Mouse (Mus musculus): ENCODE results near the gene Tbl2. TPM values are rescaled to one million over a fixed set of nuclear protein-coding genes. Genes with fewer than 3 reads are reported as not detected.
A peak's percentile ranks its signal among the peaks of the same experiment; 100 is the strongest.

Gene Tbl2
- polyA plus RNA-seq, 1 experiment = 10.1 TPM

DNA sequence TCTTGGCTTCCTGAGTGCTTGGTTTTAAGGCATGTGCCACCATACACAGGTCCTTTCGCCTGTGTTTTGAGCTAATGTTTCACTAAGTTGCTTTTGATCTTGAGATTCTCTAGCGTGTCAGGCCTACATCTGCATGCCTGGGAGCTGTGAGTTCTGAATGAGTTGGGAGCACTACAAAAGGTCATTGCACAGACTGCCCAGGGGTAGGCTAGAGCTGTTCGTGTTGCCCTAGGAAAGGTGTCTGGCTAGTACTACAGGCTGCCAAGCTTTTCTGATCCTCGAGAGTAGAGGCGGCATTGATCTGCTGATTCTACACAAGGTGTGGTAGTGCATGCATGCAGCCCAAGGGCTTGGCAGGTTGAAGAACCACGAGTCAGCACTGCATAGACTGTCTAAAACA is 13.4 kb downstream of the Tbl2 start:
- H3K36me3 ChIP-seq (ENCODE audit: control insufficient read depth, insufficient read depth, low read length) = no peaks in the 10 kb centered on the region; the same call in 1 of the 2 replicates
- peaks cover 17% of the 10 kb centered on the region; the same call in 1 of the 2 replicates for H3K4me1 ChIP-seq (ENCODE audit: control insufficient read depth, insufficient read depth, low read length)
- peak overlapping the region; percentile 53 for H3K27ac ChIP-seq (ENCODE audit: insufficient read depth, low read depth, low read length)
- TF ChIP-seq CTCF (conservative IDR thresholded peaks at IDR 0.05; ENCODE audit: insufficient read depth, insufficient read length, low read depth, low read length) (no peak), POLR2A (IDR thresholded peaks at IDR 0.05; ENCODE audit: low read depth, low read length) (no peak)
- no peak overlapping the region for H3K4me3 ChIP-seq (ENCODE audit: insufficient read depth, low read depth, low read length)
- DNase-seq = peak; percentile 68
- WGBS = 42% methylated on average over 6 of the region's 6 CpGs
- no peaks in the 10 kb centered on the region for H3K27me3 ChIP-seq (replicated peaks; ENCODE audit: control insufficient read depth, insufficient read depth, low read length)

DNA sequence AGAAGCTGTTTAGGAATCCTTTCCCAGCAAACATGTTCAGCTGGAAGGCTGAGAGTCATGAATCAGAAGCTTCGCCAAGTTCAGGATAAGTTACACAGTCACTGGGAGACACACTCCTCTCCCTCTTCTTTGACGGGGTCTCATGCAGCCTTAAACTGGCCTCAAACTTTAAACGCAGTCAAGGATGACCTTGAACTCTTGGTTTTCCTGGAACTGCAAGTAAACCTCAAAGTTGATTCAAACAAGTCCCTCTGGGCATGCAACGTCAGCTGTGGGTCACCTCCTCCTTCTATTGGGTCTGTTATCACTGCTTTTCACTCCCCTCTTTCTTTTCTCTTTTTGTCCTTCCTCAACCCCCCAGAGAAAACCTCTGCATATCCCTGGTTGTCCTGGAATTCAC is 17.5 kb downstream of the Tbl2 start:
- no peaks in the 10 kb centered on the region; the same call in 1 of the 2 replicates for H3K36me3 ChIP-seq (ENCODE audit: control insufficient read depth, insufficient read depth, low read length)
- no peak for DNase-seq
- peaks cover 13% of the 10 kb centered on the region; the same call in 1 of the 2 replicates for H3K4me1 ChIP-seq (ENCODE audit: control insufficient read depth, insufficient read depth, low read length)
- no peak overlapping the region for H3K4me3 ChIP-seq (ENCODE audit: insufficient read depth, low read depth, low read length)
- no peak for TF ChIP-seq POLR2A (IDR thresholded peaks at IDR 0.05; ENCODE audit: low read depth, low read length)
- no peak for TF ChIP-seq CTCF (conservative IDR thresholded peaks at IDR 0.05; ENCODE audit: insufficient read depth, insufficient read length, low read depth, low read length)
- WGBS = 56% methylated on average over 4 of the region's 4 CpGs
- H3K27me3 ChIP-seq (replicated peaks; ENCODE audit: control insufficient read depth, insufficient read depth, low read length) = no peaks in the 10 kb centered on the region
- no peak overlapping the region for H3K27ac ChIP-seq (ENCODE audit: insufficient read depth, low read depth, low read length)

DNA sequence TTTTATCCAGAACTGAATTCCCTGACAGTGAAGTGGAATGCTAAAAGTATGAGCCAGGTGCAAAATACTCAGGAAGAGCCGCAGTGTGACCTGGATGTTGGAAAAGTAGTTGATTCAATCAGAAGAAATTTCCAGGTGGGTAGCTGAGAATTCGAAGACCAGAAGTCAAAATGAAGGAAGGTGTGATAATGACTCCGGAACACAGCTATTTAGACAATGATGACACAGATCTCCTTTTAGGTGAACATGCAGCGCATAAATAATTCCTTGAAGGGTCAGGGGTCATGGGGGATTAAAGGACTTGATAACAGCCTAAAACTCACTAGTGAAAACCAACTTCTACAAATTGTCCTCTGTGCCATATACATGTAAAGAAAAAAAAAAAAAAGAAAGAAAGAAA is 18.0 kb downstream of the Tbl2 start:
- Histone ChIP-seq H3K27ac (ENCODE audit: insufficient read depth, low read depth, low read length) (no peak overlapping the region), H3K4me1 (ENCODE audit: control insufficient read depth, insufficient read depth, low read length) (peaks cover 7% of the 10 kb centered on the region; the same call in 1 of the 2 replicates), H3K4me3 (ENCODE audit: insufficient read depth, low read depth, low read length) (no peak overlapping the region), H3K27me3 (replicated peaks; ENCODE audit: control insufficient read depth, insufficient read depth, low read length) (no peaks in the 10 kb centered on the region), H3K36me3 (ENCODE audit: control insufficient read depth, insufficient read depth, low read length) (no peaks in the 10 kb centered on the region; the same call in 1 of the 2 replicates)
- WGBS = 93% methylated on average over 4 of the region's 4 CpGs
- no peak for DNase-seq
- TF ChIP-seq CTCF (conservative IDR thresholded peaks at IDR 0.05; ENCODE audit: insufficient read depth, insufficient read length, low read depth, low read length) = no peak
- no peak for TF ChIP-seq POLR2A (IDR thresholded peaks at IDR 0.05; ENCODE audit: low read depth, low read length)

DNA sequence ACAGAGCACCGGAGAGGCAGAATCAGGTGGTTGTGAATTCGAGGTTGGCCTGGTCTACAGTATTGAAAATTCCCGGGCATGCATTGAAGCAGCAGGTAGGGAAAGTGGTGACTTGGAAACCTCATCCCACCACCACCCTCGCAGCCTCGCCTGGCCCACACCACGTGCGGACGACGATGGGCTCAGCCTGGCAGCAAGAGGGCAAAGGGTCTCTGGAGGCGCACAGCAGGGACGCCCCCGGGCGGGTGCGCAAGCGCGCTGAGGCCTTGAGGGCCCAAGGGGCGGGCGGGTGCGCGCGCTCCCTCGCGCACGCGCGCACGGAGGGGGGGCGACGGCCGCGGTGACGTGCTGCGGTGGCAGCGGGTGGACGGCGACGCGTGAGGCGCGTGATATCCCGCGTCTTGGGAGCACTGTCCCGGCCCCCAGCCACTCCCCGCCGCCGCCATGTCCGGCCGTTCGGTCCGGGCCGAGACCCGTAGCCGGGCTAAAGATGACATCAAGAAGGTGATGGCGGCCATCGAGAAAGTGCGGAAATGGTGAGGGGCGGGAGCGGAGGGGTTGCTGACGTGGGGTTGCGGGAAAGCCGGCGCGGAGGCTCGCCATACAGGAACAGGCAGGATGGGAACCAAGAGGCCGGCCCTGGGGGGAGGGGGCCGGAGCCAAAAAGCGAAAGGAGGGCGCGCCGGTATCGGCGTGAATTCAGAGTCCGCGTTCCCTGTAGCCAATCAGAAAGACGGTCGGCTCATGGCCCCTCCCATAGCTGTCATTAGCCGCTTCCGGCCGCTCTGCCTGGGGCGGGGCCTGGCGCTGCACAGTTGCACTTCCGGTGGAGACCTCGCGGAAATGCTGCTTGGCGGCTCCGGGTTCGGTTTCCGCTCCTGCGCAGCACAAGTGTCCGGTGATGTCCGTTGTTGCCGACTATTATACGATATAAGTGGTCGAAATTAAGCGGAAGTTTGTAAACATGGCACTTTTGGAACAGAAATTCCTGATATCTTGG is 18.9 kb downstream of the Tbl2 start, which contains the start of gene Bcl7b:
Gene Bcl7b (plus strand): TSS at position 221 of the 1,000 bp plus-strand sequence.
- no peaks in the 10 kb centered on the region for H3K27me3 ChIP-seq (replicated peaks; ENCODE audit: control insufficient read depth, insufficient read depth, low read length)
- H3K4me1 ChIP-seq (ENCODE audit: control insufficient read depth, insufficient read depth, low read length) = peaks cover 2% of the 10 kb centered on the region; the same call in 1 of the 2 replicates
- TF ChIP-seq POLR2A (IDR thresholded peaks at IDR 0.05; ENCODE audit: low read depth, low read length) (peak; percentile 20), CTCF (conservative IDR thresholded peaks at IDR 0.05; ENCODE audit: insufficient read depth, insufficient read length, low read depth, low read length) (no peak)
- peak; percentile 99 for DNase-seq
- WGBS = 1% methylated on average over 94 of the region's 95 CpGs
- H3K4me3 ChIP-seq (ENCODE audit: insufficient read depth, low read depth, low read length) = peak within 1 kb of the TSS; percentile 67
- peak within 1 kb of the TSS; percentile 93 for H3K27ac ChIP-seq (ENCODE audit: insufficient read depth, low read depth, low read length)
- no peaks in the 10 kb centered on the region; the same call in 1 of the 2 replicates for H3K36me3 ChIP-seq (ENCODE audit: control insufficient read depth, insufficient read depth, low read length)

DNA sequence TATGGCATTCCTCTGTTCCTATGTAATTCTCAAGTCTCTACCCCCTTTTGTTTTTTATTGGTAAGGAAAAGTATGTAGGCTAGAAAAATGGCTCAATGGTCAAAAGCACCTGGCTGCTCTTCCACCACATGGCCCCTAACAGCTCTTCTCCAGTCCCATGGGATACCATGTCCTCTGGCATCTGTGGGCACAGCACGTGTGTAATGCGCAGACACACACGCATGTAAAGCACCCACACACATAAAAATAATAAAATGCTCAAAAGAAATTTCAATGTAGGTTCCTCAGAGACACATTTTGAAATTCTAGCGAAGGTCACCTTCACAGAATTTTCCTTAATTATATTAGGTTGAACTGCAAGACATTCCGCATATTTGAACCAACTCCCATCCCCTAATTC is 20.0 kb downstream of the Tbl2 start:
- TF ChIP-seq POLR2A (IDR thresholded peaks at IDR 0.05; ENCODE audit: low read depth, low read length) = no peak
- TF ChIP-seq CTCF (conservative IDR thresholded peaks at IDR 0.05; ENCODE audit: insufficient read depth, insufficient read length, low read depth, low read length) = no peak
- Histone ChIP-seq H3K27me3 (replicated peaks; ENCODE audit: control insufficient read depth, insufficient read depth, low read length) (no peaks in the 10 kb centered on the region), H3K4me3 (ENCODE audit: insufficient read depth, low read depth, low read length) (peak overlapping the region; percentile 67), H3K4me1 (ENCODE audit: control insufficient read depth, insufficient read depth, low read length) (peaks cover 2% of the 10 kb centered on the region; the same call in 1 of the 2 replicates), H3K36me3 (ENCODE audit: control insufficient read depth, insufficient read depth, low read length) (no peaks in the 10 kb centered on the region; the same call in 1 of the 2 replicates), H3K27ac (ENCODE audit: insufficient read depth, low read depth, low read length) (no peak overlapping the region; the same call in 1 of the 2 replicates)
- 91% methylated on average over 5 of the region's 5 CpGs for WGBS
- DNase-seq = no peak

DNA sequence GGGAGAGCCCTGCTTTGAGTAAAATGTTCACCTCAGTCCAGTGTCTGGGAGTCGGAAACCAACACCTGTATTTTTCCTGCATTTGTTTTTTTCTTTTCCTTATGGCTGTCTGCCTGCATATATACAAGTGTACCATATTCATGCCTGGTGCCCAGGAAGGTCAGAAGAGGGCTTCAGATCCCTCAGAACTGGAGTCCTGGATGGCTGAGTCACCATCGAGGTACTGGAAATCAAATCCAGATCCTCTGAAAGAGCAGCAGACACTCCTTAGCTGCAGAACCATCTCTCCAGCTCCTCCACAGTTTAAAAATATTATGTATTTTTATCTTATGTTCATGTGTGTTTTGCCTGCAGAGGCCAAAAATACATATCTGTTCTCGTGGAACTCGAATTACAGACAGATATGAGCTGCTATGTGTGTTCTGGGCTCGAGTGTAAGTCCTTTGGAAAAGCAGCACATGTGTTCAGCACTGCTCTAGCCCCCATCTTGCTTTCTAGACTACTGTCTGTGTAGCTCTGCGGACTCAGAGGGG is 22.3 kb downstream of the Tbl2 start:
- no peak for DNase-seq
- no peaks in the 10 kb centered on the region; the same call in 1 of the 2 replicates for H3K36me3 ChIP-seq (ENCODE audit: control insufficient read depth, insufficient read depth, low read length)
- 91% methylated on average over 6 of the region's 6 CpGs for WGBS
- H3K4me1 ChIP-seq (ENCODE audit: control insufficient read depth, insufficient read depth, low read length) = peaks cover 2% of the 10 kb centered on the region; the same call in 1 of the 2 replicates
- TF ChIP-seq CTCF (conservative IDR thresholded peaks at IDR 0.05; ENCODE audit: insufficient read depth, insufficient read length, low read depth, low read length) (no peak), POLR2A (IDR thresholded peaks at IDR 0.05; ENCODE audit: low read depth, low read length) (no peak)
- no peak overlapping the region for H3K27ac ChIP-seq (ENCODE audit: insufficient read depth, low read depth, low read length)
- H3K4me3 ChIP-seq (ENCODE audit: insufficient read depth, low read depth, low read length) = no peak overlapping the region
- H3K27me3 ChIP-seq (replicated peaks; ENCODE audit: control insufficient read depth, insufficient read depth, low read length) = no peaks in the 10 kb centered on the region
